Mouse (Mus musculus): ENCODE measurements around the gene Kirrel3.

Kirrel3 gene

GRCm38 (mm10) chr9:34485759-34486431 lies at the start of gene Kirrel3:
Gene Kirrel3 (plus strand): TSS chr9:34485894.
- DNase-seq (ENCODE audit: low spot score in 2 of 2), result peak; percentile 87 to 92

- DNase-seq (ENCODE audit: low spot score in 2 of 2), result no peak
These were observed 45.0 kb upstream of the Kirrel3 start for GRCm38 (mm10) chr9:34440721-34441120.

- no peak for DNase-seq (ENCODE audit: low spot score in 2 of 2)
These were observed 41.7 kb upstream of the Kirrel3 start for GRCm38 (mm10) chr9:34443950-34444349.

GRCm38 (mm10) chr9:34446497-34447350 lies 39.0 kb upstream of the Kirrel3 start:
- no peak for DNase-seq (ENCODE audit: low spot score in 2 of 2)

- no peak for DNase-seq (ENCODE audit: low spot score in 2 of 2)
These were observed 38.0 kb upstream of the Kirrel3 start for GRCm38 (mm10) chr9:34447736-34448135.

GRCm38 (mm10) chr9:34448467-34448866 lies 37.2 kb upstream of the Kirrel3 start:
- no peak for DNase-seq (ENCODE audit: low spot score in 2 of 2)

- no peak for DNase-seq (ENCODE audit: low spot score in 2 of 2)
These were observed 27.5 kb upstream of the Kirrel3 start for GRCm38 (mm10) chr9:34458189-34458588.

GRCm38 (mm10) chr9:34459968-34460367 lies 25.7 kb upstream of the Kirrel3 start:
- no peak for DNase-seq (ENCODE audit: low spot score in 2 of 2)

GRCm38 (mm10) chr9:34463666-34464065 lies 22.0 kb upstream of the Kirrel3 start:
- no peak for DNase-seq (ENCODE audit: low spot score in 2 of 2)

- no peak for DNase-seq (ENCODE audit: low spot score in 2 of 2)
These were observed 19.6 kb upstream of the Kirrel3 start for GRCm38 (mm10) chr9:34466058-34466457.

GRCm38 (mm10) chr9:34469180-34469579 lies 16.5 kb upstream of the Kirrel3 start:
- no peak for DNase-seq (ENCODE audit: low spot score in 2 of 2)

GRCm38 (mm10) chr9:34476206-34476605 lies 9.5 kb upstream of the Kirrel3 start:
- DNase-seq (ENCODE audit: low spot score in 2 of 2), result no peak

- no peak for DNase-seq (ENCODE audit: low spot score in 2 of 2)
These were observed 7.2 kb upstream of the Kirrel3 start for GRCm38 (mm10) chr9:34478494-34478893.

- DNase-seq (ENCODE audit: low spot score in 2 of 2), result no peak
These were observed 2.5 kb upstream of the Kirrel3 start for GRCm38 (mm10) chr9:34483236-34483635.

- DNase-seq (ENCODE audit: low spot score in 2 of 2), result no peak
These were observed 1.0 kb upstream of the Kirrel3 start for GRCm38 (mm10) chr9:34484665-34485064.

GRCm38 (mm10) chr9:34488267-34488666 lies 2.6 kb downstream of the Kirrel3 start:
- DNase-seq (ENCODE audit: low spot score in 2 of 2), result peak in 1 of 2 experiments; percentile 58

GRCm38 (mm10) chr9:34488700-34489315 lies 3.1 kb downstream of the Kirrel3 start:
- DNase-seq (ENCODE audit: low spot score in 2 of 2), result peak; percentile 79 to 82

GRCm38 (mm10) chr9:34489316-34489710 lies 3.6 kb downstream of the Kirrel3 start:
- DNase-seq (ENCODE audit: low spot score in 2 of 2), result no peak

- DNase-seq (ENCODE audit: low spot score in 2 of 2), result no peak
These were observed 4.1 kb downstream of the Kirrel3 start for GRCm38 (mm10) chr9:34489760-34490159.

- no peak for DNase-seq (ENCODE audit: low spot score in 2 of 2)
These were observed 6.4 kb downstream of the Kirrel3 start for GRCm38 (mm10) chr9:34492121-34492520.

- no peak for DNase-seq (ENCODE audit: low spot score in 2 of 2)
These were observed 7.9 kb downstream of the Kirrel3 start for GRCm38 (mm10) chr9:34493571-34493970.

GRCm38 (mm10) chr9:34498126-34498525 lies 12.4 kb downstream of the Kirrel3 start:
- DNase-seq (ENCODE audit: low spot score in 2 of 2), result no peak

GRCm38 (mm10) chr9:34498651-34499050 lies 13.0 kb downstream of the Kirrel3 start:
- peak; percentile 95 for DNase-seq (ENCODE audit: low spot score in 2 of 2)
